Mouse (Mus musculus): ENCODE results near the gene Fam189a1. TPM values are rescaled to one million over a fixed set of nuclear protein-coding genes. Genes with fewer than 3 reads are reported as not detected.

Fam189a1 gene
- polyA plus RNA-seq, 2 experiments: 0.02 TPM; not detected in 1

DNA sequence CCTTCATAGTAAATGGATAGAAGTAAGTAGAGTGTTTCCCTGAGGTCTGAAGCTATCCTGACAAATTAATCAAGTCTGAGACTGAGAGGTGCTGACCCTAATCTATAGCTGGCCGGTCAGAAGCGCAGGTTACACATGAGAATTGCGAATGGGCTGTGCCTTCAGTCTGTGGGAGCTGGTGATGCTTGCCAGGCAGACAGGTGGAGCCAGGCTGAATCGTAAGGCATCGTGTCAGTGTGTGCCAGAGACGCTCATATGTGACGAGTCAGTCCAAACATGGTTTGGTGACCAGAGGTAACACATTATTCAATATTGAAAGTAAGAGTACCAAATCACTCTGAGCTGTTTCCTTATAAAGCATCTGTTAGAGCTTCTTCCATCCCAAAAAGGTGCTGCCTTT lies 115.3 kb downstream of the Fam189a1 start:
- TF ChIP-seq EP300 (IDR thresholded peaks at IDR 0.05; ENCODE audit: low read depth): no peak
- no peak for TF ChIP-seq CTCF (IDR thresholded peaks at IDR 0.05; ENCODE audit: low read depth)
- ATAC-seq (ENCODE audit: insufficient read depth) (no peak), DNase-seq (ENCODE audit: low read depth in 3 of 3, low spot score in 3 of 3) (no peak)
- H3K36me3 ChIP-seq (replicated peaks; ENCODE audit: control insufficient read depth, insufficient read depth, low read depth): no peaks in the 10 kb centered on the region
- WGBS (ENCODE audit: insufficient replicate concordance): 72% methylated on average over 7 of the region's 7 CpGs
- H3K9me3 ChIP-seq (ENCODE audit: control insufficient read depth, low read length): no peaks in the 10 kb centered on the region
- H3K4me2 ChIP-seq (ENCODE audit: low read depth): no peak overlapping the region
- H3K27ac ChIP-seq: no peak overlapping the region
- H3K4me3 ChIP-seq (ENCODE audit: insufficient read depth in 1 of 2, low read depth in 2 of 2, low read length in 2 of 2): no peak overlapping the region
- H3K27me3 ChIP-seq (ENCODE audit: control insufficient read depth, insufficient read depth, low read length): no peaks in the 10 kb centered on the region
- no peak overlapping the region for H3K9ac ChIP-seq (replicated peaks)
- H3K4me1 ChIP-seq (replicated peaks; ENCODE audit: control insufficient read depth in 2 of 2, insufficient read depth in 2 of 2, low read length in 1 of 2): no peaks in the 10 kb centered on the region

GRCm38 (mm10) chr7:65031741-65032140 lies 124.6 kb downstream of the Fam189a1 start:
- Histone ChIP-seq H3K27ac (no peak overlapping the region), H3K4me2 (ENCODE audit: low read depth) (no peak overlapping the region), H3K9me3 (ENCODE audit: control insufficient read depth, low read length) (no peaks in the 10 kb centered on the region), H3K36me3 (replicated peaks; ENCODE audit: control insufficient read depth, insufficient read depth, low read depth) (no peaks in the 10 kb centered on the region), H3K4me1 (replicated peaks; ENCODE audit: control insufficient read depth in 2 of 2, insufficient read depth in 2 of 2, low read length in 1 of 2) (no peaks in the 10 kb centered on the region), H3K4me3 (ENCODE audit: insufficient read depth in 1 of 2, low read depth in 2 of 2, low read length in 2 of 2) (no peak overlapping the region), H3K27me3 (ENCODE audit: control insufficient read depth, insufficient read depth, low read length) (no peaks in the 10 kb centered on the region), H3K9ac (replicated peaks) (no peak overlapping the region)
- ATAC-seq (ENCODE audit: insufficient read depth) (no peak), DNase-seq (ENCODE audit: low read depth in 3 of 3, low spot score in 3 of 3) (no peak)
- 63% methylated on average over 7 of the region's 7 CpGs for WGBS (ENCODE audit: insufficient replicate concordance)
- TF ChIP-seq EP300 (IDR thresholded peaks at IDR 0.05; ENCODE audit: low read depth): no peak
- TF ChIP-seq CTCF (IDR thresholded peaks at IDR 0.05; ENCODE audit: low read depth): no peak

- Histone ChIP-seq H3K27ac (no peak overlapping the region), H3K4me3 (ENCODE audit: insufficient read depth in 1 of 2, low read depth in 2 of 2, low read length in 2 of 2) (no peak overlapping the region), H3K9ac (replicated peaks) (no peak overlapping the region), H3K9me3 (ENCODE audit: control insufficient read depth, low read length) (no peaks in the 10 kb centered on the region), H3K36me3 (replicated peaks; ENCODE audit: control insufficient read depth, insufficient read depth, low read depth) (no peaks in the 10 kb centered on the region), H3K4me1 (replicated peaks; ENCODE audit: control insufficient read depth in 2 of 2, insufficient read depth in 2 of 2, low read length in 1 of 2) (no peaks in the 10 kb centered on the region), H3K27me3 (ENCODE audit: control insufficient read depth, insufficient read depth, low read length) (no peaks in the 10 kb centered on the region), H3K4me2 (ENCODE audit: low read depth) (no peak overlapping the region)
- DNase-seq (ENCODE audit: low read depth in 3 of 3, low spot score in 3 of 3) (no peak), ATAC-seq (ENCODE audit: insufficient read depth) (no peak)
- TF ChIP-seq CTCF (IDR thresholded peaks at IDR 0.05; ENCODE audit: low read depth): no peak
- TF ChIP-seq EP300 (IDR thresholded peaks at IDR 0.05; ENCODE audit: low read depth): no peak
- WGBS (ENCODE audit: insufficient replicate concordance): 61% methylated on average over 6 of the region's 6 CpGs
Measured at GRCm38 (mm10) chr7:65031195-65031594, 125.2 kb downstream of the Fam189a1 start.

DNA sequence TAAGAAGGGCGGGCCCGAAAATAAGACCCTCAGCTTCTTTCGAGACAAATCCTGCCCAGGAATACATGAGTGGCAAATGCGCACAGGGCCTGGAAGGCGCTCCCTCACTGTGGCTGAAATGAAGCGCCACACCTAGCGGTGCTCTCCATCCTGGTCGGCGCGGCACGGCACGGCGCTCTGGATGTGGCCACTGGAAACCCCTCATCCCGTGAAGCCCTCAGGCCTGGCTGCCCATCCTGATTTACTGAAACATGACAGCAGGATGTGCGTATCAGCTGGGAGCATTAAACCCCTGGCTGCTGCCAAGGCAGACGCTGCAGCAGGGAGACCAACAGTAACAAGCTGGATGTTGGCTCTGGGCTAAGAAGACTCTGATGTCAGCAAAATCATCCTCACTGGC lies 126.4 kb downstream of the Fam189a1 start:
- Histone ChIP-seq H3K27me3 (ENCODE audit: control insufficient read depth, insufficient read depth, low read length) (no peaks in the 10 kb centered on the region), H3K27ac (no peak overlapping the region), H3K4me3 (ENCODE audit: insufficient read depth in 1 of 2, low read depth in 2 of 2, low read length in 2 of 2) (no peak overlapping the region), H3K9me3 (ENCODE audit: control insufficient read depth, low read length) (no peaks in the 10 kb centered on the region), H3K4me1 (replicated peaks; ENCODE audit: control insufficient read depth in 2 of 2, insufficient read depth in 2 of 2, low read length in 1 of 2) (no peaks in the 10 kb centered on the region), H3K36me3 (replicated peaks; ENCODE audit: control insufficient read depth, insufficient read depth, low read depth) (no peaks in the 10 kb centered on the region), H3K9ac (replicated peaks) (no peak overlapping the region), H3K4me2 (ENCODE audit: low read depth) (no peak overlapping the region)
- TF ChIP-seq EP300 (IDR thresholded peaks at IDR 0.05; ENCODE audit: low read depth) (no peak), CTCF (IDR thresholded peaks at IDR 0.05; ENCODE audit: low read depth) (no peak)
- DNase-seq (ENCODE audit: low read depth in 3 of 3, low spot score in 3 of 3) (no peak), ATAC-seq (ENCODE audit: insufficient read depth) (no peak)
- 76% methylated on average over 16 of the region's 16 CpGs for WGBS (ENCODE audit: insufficient replicate concordance)

DNA sequence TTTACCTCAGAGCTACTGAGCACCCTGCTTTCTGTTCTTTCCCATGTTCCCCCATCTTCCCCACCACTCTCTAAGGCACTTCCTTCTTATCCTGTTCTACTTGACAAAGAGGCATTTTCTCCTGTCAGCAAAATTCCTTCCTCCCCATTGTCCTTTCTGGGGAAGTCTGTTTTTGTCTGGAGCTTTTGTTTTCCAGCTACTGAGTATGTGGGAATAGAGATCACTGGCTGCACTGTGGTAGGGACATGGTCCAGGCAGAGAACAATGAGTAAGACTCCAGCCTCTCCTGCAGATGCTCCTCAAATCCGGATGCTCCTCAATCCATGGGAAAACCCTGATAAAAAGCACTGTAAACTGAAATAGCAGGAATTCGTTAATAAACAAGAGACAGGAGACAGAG lies 135.1 kb downstream of the Fam189a1 start:
- no peak overlapping the region for H3K4me2 ChIP-seq (ENCODE audit: low read depth)
- TF ChIP-seq CTCF (IDR thresholded peaks at IDR 0.05; ENCODE audit: low read depth) (no peak), EP300 (IDR thresholded peaks at IDR 0.05; ENCODE audit: low read depth) (no peak)
- DNase-seq (ENCODE audit: low read depth in 3 of 3, low spot score in 3 of 3) (no peak), ATAC-seq (ENCODE audit: insufficient read depth) (no peak)
- no peaks in the 10 kb centered on the region for H3K4me1 ChIP-seq (replicated peaks; ENCODE audit: control insufficient read depth in 2 of 2, insufficient read depth in 2 of 2, low read length in 1 of 2)
- H3K27ac ChIP-seq: no peak overlapping the region
- no peaks in the 10 kb centered on the region for H3K36me3 ChIP-seq (replicated peaks; ENCODE audit: control insufficient read depth, insufficient read depth, low read depth)
- H3K27me3 ChIP-seq (ENCODE audit: control insufficient read depth, insufficient read depth, low read length): no peaks in the 10 kb centered on the region
- H3K4me3 ChIP-seq (ENCODE audit: insufficient read depth in 1 of 2, low read depth in 2 of 2, low read length in 2 of 2): no peak overlapping the region
- whole genome bisulfite sequencing (ENCODE audit: insufficient replicate concordance): 24% methylated on average over 2 of the region's 2 CpGs
- no peaks in the 10 kb centered on the region for H3K9me3 ChIP-seq (ENCODE audit: control insufficient read depth, low read length)
- no peak overlapping the region for H3K9ac ChIP-seq (replicated peaks)

Data from liver, embryonic 14.5 days (tissue).